Mouse (Mus musculus) MEL-GATA-1-ER (cell line): ENCODE measurements at regions not wholly inside any gene's neighbourhood (a gene's known extent, or its start where the extent isn't known, plus 50 kb on each side); places are given as distances from the start of the nearest gene placed in this dataset.
"Not testable (repeated sequence)": the region's sequence is repeated elsewhere in the genome, so short reads cannot be mapped to it uniquely, and the experiment has no call there.

Experiments
- DNase-seq: peaks from one replicate; pipeline ENCODE4 v3.0.0-alpha.2; 2012; ENCODE audit warnings: low read depth; ENCODE audit errors: extremely low read depth

DNA sequence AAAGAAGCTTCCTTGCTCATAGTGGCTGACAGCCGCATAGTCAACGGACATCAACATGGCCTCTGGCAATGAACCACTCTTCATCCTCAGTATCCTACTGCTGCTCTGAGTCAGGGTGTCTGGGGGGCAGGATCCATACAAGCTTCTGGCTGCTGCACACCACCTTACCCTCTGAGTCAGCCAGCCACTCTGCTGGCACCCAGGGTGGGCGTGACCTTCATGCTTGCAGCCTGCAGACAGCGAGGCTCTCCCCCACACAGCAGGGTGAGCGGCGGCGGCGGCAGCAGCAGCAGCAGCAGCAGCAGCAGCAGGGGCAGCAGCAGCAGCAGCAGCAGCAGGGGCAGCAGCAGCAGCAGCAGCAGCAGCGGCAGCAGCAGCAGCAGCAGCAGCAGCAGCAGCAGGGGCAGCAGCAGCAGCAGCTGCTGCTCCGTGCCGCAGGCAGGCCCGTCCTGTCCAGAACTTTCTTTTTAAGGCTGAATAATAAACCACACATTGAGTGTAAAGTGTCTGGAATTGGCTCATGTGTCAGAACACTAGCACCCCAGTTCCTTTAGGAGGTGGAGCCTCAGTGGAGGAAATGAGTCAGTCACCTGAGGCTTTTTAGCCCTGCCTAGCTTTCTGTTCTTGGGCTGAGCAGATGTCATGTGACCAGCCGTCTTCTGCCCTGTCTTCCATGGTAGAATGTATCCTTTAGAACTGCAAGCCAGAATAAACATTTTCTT is 186.3 kb downstream of the 1810013L24Rik start:
- DNase-seq = no peak

DNA sequence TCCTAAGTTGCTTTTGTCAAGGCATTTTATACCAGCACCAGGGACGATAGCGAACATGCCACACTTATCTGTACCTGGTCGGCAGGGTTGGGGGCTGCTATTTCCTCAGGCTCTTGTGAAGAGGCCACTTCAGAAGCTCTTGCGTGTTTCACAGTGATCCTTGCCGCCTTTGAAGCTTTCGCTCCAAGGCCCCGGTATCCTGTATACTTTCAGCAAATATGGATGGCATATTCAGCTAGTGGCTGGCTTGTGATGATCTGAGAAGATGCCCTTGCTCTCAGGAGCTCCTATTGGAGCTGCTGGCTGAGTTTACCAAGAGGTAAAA is 186.8 kb downstream of the 1810013L24Rik start:
- DNase-seq = no peak

DNA sequence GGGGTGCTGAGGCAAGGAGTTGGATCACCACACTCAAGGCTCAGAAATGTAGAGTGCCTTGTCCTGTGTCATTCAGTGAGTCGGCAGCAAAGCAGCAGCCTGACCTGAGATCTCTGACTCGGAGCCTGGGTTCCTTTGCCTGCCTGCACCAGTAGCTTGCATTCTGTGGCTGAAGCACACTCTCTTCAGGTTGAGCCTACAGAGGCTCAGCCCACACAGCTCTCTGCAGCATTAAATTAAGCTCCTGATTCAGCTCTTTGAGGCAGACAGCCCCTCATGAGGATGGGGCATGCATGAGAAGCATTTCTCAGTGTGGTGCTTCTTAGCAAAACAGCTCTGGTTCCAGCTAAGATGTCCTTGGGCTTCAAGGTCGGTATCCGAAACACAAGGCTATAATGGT is 200.8 kb downstream of the 1810013L24Rik start:
- no peak for DNase-seq

DNA sequence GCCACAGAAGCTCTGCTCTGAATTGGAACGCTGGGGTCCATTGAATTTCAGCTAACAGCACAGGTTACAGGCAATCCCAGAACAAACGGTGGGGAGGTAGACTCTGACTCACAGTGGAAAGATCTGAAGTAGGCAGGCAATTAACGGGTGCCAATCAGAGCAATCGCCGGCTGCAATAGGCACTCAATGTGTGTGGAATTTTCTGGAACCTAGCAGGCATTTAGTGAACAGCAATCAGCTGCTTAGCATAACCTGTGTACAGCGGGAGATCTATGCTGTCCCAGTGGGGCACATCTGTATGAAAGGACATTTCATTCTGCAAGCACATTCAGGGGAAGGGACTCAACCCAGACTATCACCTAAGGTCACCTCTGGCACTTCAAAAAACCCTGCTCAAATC is 213.4 kb downstream of the 1810013L24Rik start:
- no peak for DNase-seq

DNA sequence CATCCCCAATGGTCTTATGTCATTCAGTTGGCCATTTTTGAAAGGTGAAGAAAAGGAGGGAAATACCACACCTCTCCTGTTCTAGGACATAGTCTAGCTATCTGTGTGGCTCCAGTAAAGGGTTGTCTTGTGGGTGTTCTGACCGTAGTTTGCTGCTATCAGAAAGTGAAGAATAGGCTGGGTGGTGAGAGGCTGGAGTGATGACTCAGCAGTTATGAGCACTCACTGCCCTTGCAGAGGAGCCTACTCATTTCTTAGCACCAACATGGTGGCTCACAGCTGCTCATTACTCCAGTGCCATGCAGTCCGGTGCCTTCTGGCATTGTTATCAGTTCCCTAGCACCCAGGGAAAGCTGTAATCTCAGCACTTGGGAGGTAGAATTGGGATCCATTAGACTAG is 217.0 kb downstream of the 1810013L24Rik start:
- no peak for DNase-seq

DNA sequence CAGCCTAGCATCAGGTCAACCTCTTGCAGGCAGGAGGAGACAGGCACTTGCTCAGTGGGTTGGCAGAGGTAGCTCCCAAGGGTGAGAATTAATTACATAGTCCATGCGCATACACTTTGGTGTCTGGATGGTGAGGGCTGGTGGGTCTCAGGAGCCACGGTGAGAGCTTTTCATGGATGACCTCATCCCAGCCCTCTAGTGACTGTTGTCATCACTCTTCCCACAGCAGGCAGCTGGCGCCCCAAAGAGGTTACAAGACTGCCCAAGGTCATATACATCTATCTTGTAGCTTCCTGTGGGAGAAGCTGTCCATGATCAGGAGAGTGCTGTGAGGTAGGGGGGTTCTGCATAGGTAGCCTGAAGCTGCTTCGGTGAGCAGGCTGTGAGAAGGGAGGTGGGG is 224.5 kb downstream of the 1810013L24Rik start:
- no peak for DNase-seq

DNA sequence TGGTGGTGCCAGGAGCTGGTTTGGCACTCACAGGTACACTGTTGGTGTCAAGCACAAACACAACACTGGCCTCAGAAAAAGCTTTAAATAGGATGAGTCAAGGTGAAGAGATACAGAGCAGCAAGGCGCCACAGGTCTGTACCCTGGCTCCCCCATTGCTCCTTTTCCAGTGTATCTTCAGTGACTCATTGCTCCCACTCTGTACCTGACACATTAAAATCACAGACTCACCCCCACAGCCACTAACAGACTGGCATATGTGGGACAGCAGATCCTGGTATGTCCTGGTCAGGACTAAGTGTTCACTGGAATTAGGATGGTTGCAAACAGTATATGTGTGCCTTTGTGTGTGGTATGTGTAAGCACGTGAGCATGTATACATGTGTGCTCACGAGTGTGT is 226.5 kb downstream of the 1810013L24Rik start:
- DNase-seq = no peak

DNA sequence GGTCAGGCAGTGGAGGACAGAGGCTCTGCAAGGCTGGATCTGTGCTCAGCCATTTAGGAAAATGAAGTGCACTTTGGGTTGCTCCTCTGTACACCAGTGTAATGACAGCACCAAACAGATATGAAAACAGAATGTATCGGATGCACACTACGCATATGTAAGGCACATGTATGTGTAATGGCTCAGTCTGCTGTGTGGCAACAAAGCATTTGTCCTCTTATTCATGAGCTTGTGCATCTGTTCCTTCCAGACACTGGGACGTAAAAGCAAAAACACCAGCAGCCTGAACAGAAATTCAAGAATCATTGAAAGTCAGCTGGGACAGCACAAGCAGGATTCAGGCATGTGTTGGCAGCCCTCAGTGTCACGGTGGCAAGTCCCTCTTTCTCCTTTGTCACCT is 241.6 kb downstream of the 1810013L24Rik start:
- DNase-seq = no peak

DNA sequence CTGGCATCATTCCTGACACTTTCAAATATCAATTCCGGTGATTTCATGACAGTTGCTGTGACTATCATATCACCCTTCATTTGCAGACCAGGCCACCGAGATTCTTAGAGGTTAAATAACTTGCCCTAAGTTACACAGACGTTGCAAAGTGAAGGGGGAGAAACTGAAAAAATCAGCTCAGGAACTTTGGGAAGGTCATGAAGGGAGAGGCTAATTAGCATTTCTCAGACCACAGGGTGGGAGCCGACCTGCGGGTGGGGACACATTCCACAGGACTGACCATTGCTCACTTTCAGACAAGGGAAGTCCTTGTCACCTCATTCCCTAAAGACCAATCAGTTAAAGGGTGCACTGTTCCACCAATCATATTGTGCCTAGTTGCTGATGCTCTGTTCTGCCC is 242.1 kb downstream of the 1810013L24Rik start:
- not testable (repeated sequence) for DNase-seq

DNA sequence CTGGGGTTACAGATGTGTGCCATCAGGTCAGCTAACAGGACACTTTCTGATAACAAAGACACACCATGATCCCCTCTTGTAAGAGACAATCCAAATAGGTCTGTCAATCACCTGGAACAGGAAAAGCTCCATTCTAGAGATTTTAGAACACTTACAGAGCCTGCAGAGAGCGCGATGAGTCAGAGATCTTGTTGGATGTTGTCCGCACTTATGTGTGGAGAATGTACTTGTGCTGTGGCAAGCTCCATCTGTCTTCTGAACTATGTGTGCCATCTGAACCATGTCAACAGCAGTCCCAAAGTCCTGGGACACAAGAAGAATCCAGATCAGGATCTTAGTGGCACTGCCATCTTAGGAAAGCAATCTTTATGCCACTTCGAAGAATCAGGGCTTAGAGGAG is 244.4 kb downstream of the 1810013L24Rik start:
- no peak for DNase-seq

DNA sequence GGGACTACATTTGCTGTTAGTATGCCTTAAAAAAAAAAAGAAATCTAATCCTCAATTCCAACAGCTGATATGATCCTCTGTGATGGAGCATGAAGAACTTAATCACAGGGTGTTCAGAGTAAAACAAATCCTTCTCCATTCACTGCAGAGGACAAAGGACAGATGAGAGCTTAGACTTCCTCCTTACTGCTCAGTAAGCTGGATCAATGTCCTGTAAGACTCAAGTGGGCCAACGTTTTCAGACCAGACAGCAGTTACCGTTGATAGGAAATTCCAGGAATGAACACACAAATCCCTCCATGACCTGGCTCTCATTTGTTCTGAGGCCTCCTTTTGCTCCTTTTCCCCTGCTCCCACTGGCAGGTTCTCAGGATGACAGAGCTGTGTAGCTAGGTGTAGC is 247.6 kb downstream of the 1810013L24Rik start:
- no peak for DNase-seq

DNA sequence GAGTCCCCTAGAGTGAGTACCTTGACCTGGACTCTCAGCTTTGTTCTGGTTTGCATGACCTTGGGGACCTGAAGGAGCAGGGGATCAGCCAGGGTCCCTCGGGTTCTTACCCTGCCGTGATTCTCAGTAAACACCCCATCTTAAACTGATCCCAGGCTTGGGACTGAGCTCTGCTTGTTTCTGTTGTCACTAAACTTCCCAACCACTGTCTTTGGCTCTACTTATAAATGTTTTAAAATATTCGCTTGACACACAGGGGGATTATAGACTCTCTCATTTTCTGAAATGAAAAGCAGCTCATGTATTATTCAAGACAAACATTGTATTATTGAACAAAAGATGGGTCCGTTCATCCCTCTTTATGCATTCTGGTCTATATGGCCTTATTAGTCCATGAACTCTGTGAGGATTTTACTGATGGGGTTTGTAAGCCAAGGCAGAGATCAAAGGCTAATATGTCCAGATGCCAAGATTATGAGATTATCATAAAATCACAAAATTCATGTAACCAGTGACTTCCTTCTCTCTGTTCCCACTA is 248.6 kb downstream of the 1810013L24Rik start:
- DNase-seq = no peak

DNA sequence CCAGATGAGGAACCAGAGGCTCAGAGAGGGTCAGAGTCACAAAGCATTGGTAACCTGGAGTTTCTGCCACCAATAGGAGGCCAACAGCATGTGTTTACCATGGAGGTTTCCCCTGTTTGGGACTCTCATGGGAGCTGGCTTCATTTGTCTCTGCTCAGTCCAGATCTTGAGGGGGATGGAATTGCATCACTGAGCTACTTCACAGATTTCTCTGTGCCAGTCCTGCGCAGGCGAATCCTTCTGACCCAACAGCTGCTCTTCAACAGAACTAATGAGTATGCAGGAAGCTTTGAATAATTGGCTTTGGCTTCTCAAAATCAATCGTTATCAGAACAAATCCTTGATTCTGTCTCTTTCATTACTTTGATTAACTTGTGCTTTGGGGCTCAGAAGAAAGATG is 253.1 kb downstream of the 1810013L24Rik start:
- DNase-seq = no peak

DNA sequence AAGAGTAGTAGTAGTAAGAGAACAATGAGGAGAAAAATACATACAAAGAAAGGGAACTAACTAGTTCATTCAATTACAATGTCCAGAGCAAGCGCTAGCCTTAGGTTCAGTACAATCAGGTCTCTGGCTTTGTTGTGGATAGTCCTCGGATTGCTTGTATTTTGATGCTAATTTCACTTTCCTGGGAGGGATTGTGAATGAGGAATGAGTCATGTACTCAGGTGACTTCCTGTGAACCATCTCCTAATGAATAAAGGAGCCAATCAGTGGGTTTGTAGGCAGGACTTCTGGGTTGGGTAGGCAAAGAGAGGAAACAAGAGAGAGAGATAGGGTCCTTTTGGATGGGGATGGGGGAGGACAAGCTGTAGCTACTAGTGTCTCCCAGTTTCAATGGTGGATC is 253.8 kb downstream of the 1810013L24Rik start:
- no peak for DNase-seq

DNA sequence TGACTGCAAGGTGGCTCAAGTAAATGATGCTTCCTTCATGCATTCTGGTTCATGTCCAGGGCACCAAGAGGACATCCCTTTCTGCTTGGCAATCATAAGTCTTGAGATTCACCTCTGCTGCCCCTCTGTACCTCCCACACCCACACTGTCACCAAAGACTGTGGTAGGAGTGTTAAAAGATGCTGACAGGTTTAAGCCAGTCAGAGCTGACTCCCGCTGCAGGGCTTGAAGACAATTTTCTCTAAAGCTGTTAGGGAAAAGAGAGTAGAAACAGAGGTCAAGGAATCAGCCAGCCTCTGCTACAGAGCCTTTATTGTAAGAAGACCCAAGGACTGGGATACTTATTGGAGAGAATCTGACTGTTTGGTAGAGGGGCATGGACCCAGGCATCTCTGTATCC is 254.7 kb downstream of the 1810013L24Rik start:
- no peak for DNase-seq

DNA sequence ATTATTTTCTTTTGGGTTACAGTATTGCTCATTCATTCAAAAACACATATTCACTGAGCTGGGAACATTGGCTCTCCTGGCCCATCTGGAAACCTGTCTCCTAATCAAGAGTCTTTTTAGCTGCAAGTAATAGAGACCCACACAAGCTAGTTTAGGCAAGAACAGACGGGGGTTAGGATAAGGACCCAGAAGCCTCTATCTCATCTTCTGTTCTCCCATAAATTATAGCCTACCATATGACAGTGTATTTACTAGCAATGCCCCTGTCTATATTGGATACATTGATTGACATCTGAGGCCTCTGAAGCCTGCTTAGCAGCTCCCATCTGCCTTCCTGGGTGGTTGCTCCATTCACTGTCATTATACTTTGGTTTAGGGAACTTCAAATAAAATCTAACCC is 255.2 kb downstream of the 1810013L24Rik start:
- DNase-seq = no peak

DNA sequence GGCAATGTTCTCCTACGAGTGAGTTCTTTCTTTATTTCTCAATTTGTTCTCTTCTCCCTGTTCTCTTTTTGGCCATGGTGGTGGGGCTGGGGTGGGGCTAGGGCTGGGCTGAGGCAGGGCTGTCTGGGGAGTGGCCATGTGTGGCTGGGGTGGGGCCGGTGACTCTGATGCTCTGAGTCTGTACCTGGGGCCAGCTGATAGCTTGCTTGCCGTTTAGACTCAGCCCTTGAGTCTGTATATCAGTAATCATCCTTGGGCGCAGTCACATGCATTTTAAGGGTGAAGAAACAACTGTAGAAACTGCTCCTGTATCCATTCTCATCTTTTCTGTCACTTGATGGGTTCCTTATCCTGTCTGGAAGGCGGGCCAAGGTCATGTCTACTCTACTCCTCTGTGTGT is 256.1 kb downstream of the 1810013L24Rik start:
- no peak for DNase-seq

DNA sequence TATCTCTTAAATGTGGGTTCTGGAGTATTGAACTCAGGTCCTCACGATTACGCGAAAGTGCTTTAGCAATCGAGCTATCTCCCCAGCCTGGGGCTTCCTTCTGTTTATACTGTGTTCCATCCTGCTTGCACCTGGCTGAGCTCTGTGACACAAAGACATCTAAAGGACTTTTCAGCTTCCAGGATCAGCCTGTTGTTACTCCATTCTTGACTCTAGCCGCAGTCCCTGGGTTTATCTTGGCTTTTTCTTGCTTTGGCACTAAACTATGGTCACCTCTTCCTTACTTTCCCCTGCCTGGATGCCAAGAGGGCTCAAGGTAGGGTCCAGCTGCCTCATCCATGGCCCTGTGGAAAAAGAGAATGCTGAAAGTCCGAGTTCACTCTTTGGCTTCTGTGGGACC is 261.9 kb downstream of the 1810013L24Rik start:
- DNase-seq = no peak

DNA sequence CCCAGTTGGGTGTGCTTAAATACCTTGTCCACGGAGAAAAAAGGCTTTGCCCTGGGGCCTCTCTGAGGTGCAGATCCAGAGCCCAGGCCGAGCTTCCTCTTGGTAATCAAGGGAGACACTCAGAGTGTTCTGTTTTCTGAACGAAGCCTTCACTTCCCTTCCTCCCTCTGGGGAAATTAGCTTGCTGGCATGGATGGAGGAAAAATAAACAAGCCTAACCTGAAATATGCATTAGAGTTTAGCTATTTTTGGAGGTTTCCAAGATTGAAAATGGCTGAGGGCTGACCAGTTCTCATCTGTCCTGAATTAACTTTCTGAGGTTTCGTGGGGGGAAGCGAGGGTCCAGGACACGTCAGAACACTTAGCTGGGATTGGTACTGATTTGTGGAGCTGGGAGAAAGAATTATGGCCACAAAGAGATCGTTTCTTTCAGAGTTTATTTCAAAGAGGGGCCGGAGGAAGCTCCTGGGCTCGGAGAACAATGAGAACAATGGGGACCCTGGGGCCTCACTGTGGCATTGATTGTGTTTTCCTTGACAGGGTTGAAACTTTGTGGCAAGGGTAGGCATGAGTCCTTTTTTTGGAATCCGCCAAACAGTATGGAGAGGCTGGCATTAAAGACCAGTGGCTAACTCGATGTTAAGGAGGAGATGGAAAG is 262.4 kb downstream of the 1810013L24Rik start:
- DNase-seq = no peak

DNA sequence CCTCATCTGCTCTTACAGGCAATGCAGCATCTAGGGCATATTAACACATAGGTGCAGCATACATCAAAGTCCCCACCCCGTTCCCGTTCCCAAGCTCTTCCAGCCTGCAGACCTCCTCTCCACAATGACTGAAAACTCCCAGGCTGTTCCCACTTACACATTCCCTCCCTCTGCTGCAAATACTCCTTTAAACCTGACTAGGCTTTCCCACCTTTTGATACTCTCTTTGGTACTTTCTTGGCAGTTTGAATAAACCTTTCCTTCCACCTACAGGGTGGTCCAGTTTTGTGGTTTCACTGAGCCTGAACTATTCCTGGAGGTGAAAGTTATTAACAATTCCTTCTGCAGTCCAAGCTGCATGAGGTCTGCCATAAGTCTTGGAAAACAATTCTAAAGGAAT is 263.7 kb downstream of the 1810013L24Rik start:
- no peak for DNase-seq

DNA sequence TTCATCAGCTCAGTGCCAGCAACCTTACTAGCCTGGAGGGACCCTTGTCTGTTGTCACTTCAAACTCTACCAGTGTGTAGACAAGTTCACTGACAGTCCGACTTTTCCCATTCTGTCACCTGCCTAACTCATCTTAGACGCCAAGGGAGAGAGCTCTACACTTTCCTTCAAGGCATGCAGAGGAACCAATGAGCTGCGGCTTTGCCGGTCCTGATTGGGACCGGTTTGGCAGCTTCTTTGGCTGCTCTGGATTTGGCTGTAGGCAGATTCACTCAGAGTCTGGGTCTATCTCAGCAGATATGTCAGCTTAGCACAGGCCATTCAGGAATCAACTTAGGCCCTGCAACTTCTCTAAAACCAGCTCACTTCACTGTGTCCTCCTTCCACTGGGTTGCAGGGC is 264.3 kb downstream of the 1810013L24Rik start:
- DNase-seq = no peak

DNA sequence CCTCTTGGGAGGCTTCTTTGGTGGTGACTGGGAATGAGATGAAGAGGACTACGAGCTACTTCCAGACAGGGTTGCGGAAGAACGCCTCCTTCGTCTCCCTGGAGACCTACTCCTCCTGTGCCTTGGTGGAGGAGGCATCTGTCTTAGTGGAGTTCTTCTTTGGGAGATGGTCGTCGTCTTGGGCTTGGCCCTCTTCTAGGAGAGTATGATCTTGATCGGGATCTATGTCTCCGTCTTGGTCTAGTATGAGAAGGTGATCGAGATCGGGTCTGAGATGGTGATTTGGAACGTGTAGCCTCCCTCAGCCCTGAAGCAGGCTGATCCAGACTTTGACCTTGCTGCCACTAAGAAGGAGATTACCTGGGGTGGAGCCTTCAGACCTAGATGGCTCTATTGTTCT is 276.3 kb downstream of the 1810013L24Rik start:
- no peak for DNase-seq

DNA sequence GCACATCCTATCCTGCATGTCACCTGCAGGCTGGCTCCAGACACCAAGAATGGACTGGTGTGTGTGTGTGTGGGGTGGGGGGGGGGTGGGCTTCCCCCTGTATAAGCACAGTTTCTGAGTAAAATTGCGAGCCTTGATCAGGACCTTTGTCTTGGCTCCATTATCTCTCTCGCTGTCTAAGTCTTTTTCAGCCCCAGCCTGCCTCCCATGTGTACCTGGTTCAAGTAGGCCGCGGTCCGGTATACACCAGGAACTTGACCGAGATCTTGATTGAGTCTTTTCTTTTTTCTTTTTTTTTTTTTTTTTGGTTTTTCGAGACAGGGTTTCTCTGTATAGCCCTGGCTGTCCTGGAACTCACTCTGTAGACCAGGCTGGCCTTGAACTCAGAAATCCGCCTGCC is 276.8 kb downstream of the 1810013L24Rik start:
- DNase-seq = not testable (repeated sequence)
